Mouse (Mus musculus) brown adipose tissue, adult 24 weeks (tissue): ENCODE measurements at regions not wholly inside any gene's neighbourhood (a gene's known extent, or its start where the extent isn't known, plus 50 kb on each side); places are given as distances from the start of the nearest gene placed in this dataset.
A peak's percentile ranks its signal among the peaks of the same experiment; 100 is the strongest.
"Not testable (repeated sequence)": the region's sequence is repeated elsewhere in the genome, so short reads cannot be mapped to it uniquely, and the experiment has no call there.

Source experiments
- H3K27ac ChIP-seq: fragments of 200-500 bp; replicated peaks from 2 replicates; pipeline ENCODE4 v1.5.1; 2012; ENCODE audit warnings: low read depth, mild to moderate bottlenecking, low read length
- H3K4me1 ChIP-seq: fragments of 200-500 bp; 2 replicates; pipeline ENCODE4 v1.6.1; 2012; ENCODE audit warnings: low read length, mixed read lengths; ENCODE audit not compliant: control insufficient read depth, insufficient read depth, insufficient read length
- H3K4me3 ChIP-seq: fragments of 200-500 bp; 2 replicates; pipeline ENCODE4 v1.5.1; 2012; ENCODE audit warnings: low read depth, mild to moderate bottlenecking, low read length, moderate library complexity; ENCODE audit not compliant: insufficient read depth

- no peak overlapping the region for H3K4me3 ChIP-seq
- no peaks in the 10 kb centered on the region for H3K4me1 ChIP-seq
- H3K27ac ChIP-seq = no peak overlapping the region
Observed at GRCm38 (mm10) chr3:6093931-6094330, 343.3 kb downstream of the Gm8797 start.

- H3K27ac ChIP-seq, H3K4me3 ChIP-seq, H3K4me1 ChIP-seq: not testable (repeated sequence)
Observed at GRCm38 (mm10) chr3:6094410-6094809, 343.8 kb downstream of the Gm8797 start.

GRCm38 (mm10) chr3:6100863-6101262 is 350.3 kb downstream of the Gm8797 start:
- Histone ChIP-seq H3K4me3 (no peak overlapping the region), H3K27ac (no peak overlapping the region), H3K4me1 (no peaks in the 10 kb centered on the region)

GRCm38 (mm10) chr3:6102866-6103265 is 352.3 kb downstream of the Gm8797 start:
- H3K27ac ChIP-seq = no peak overlapping the region
- no peak overlapping the region for H3K4me3 ChIP-seq

GRCm38 (mm10) chr3:6106659-6107058 is 356.1 kb downstream of the Gm8797 start:
- Histone ChIP-seq H3K4me3 (no peak overlapping the region), H3K27ac (no peak overlapping the region), H3K4me1 (no peaks in the 10 kb centered on the region)

More at GRCm38 (mm10) chr3:6102866-6103265, 352.3 kb downstream of the Gm8797 start:
- H3K4me1 ChIP-seq = no peaks in the 10 kb centered on the region

GRCm38 (mm10) chr3:6107377-6108155 is 357.0 kb downstream of the Gm8797 start:
- peak overlapping the region; percentile 89 for H3K27ac ChIP-seq
- peak overlapping the region; percentile 48 for H3K4me3 ChIP-seq
- no peaks in the 10 kb centered on the region for H3K4me1 ChIP-seq

- Histone ChIP-seq H3K4me1 (no peaks in the 10 kb centered on the region), H3K27ac (no peak overlapping the region), H3K4me3 (no peak overlapping the region)
Observed at GRCm38 (mm10) chr3:6118721-6119120, 368.1 kb downstream of the Gm8797 start.

GRCm38 (mm10) chr3:6135754-6136153 is 385.1 kb downstream of the Gm8797 start:
- H3K27ac ChIP-seq, H3K4me3 ChIP-seq, H3K4me1 ChIP-seq: not testable (repeated sequence)

- H3K4me3 ChIP-seq = no peak overlapping the region
- H3K27ac ChIP-seq = no peak overlapping the region
- no peaks in the 10 kb centered on the region for H3K4me1 ChIP-seq
Observed at GRCm38 (mm10) chr3:6137374-6137773, 386.8 kb downstream of the Gm8797 start.

- Histone ChIP-seq H3K4me1 (no peaks in the 10 kb centered on the region), H3K4me3 (no peak overlapping the region), H3K27ac (no peak overlapping the region)
Observed at GRCm38 (mm10) chr3:6173775-6174174, 423.2 kb downstream of the Gm8797 start.

- Histone ChIP-seq H3K27ac (no peak overlapping the region), H3K4me3 (no peak overlapping the region), H3K4me1 (no peaks in the 10 kb centered on the region)
Observed at GRCm38 (mm10) chr3:6182533-6182932, 431.9 kb downstream of the Gm8797 start.

- H3K4me3 ChIP-seq = no peak overlapping the region
- no peak overlapping the region for H3K27ac ChIP-seq
- H3K4me1 ChIP-seq = no peaks in the 10 kb centered on the region
Observed at GRCm38 (mm10) chr3:6183400-6183799, 432.8 kb downstream of the Gm8797 start.

- Histone ChIP-seq H3K4me1 (no peaks in the 10 kb centered on the region), H3K27ac (no peak overlapping the region), H3K4me3 (no peak overlapping the region)
Observed at GRCm38 (mm10) chr3:6204656-6205055, 415.6 kb downstream of the 1700008P02Rik start.

GRCm38 (mm10) chr3:6228685-6229084 is 391.6 kb downstream of the 1700008P02Rik start:
- Histone ChIP-seq H3K4me3 (no peak overlapping the region), H3K4me1 (no peaks in the 10 kb centered on the region), H3K27ac (no peak overlapping the region)
